Mouse (Mus musculus) kidney, postnatal 0 days (tissue): ENCODE data around the gene Rap2b. TPM values are rescaled to one million over a fixed set of nuclear protein-coding genes. Genes with fewer than 3 reads are reported as not detected.
A peak's percentile ranks its signal among the peaks of the same experiment; 100 is the strongest.

ENCODE experiments used
- ATAC-seq: fragments of 200-750 bp; cut with Nextera tagmentation; replicated peaks from 2 replicates; pipeline ENCODE4 v1.8.0; 2017; ENCODE audit warnings: low read depth, moderate number of reproducible peaks, moderate TSS enrichment, moderate library complexity; ENCODE audit not compliant: low FRiP score
- DNase-seq: peaks from one replicate; pipeline ENCODE4 v3.0.0-alpha.2; 2016; ENCODE audit warnings: low spot score
- H3K27ac ChIP-seq: fragments of 300-500 bp; sonication (generic); 2 replicates; pipeline ENCODE4 v1.5.1; 2014; ENCODE audit warnings: mild to moderate bottlenecking
- H3K27me3 ChIP-seq: fragments of 300-500 bp; sonication (generic); 2 replicates; pipeline ENCODE4 v1.6.1; 2014; ENCODE audit warnings: low read length, mixed read lengths; ENCODE audit not compliant: insufficient read depth
- H3K36me3 ChIP-seq: fragments of 300-500 bp; sonication (generic); 2 replicates; pipeline ENCODE4 v1.6.1; 2014; ENCODE audit warnings: low read length, mixed read lengths; ENCODE audit not compliant: insufficient read depth
- H3K4me1 ChIP-seq: fragments of 300-500 bp; sonication (generic); replicated peaks from 2 replicates; pipeline ENCODE4 v1.6.1; 2014; ENCODE audit warnings: antibody characterized with exemption, low read length, mixed read lengths; ENCODE audit not compliant: insufficient read depth
- H3K4me2 ChIP-seq: fragments of 300-500 bp; sonication (generic); 2 replicates; pipeline ENCODE4 v1.6.1; 2014; ENCODE audit warnings: mild to moderate bottlenecking, low read length, moderate library complexity, mixed read lengths
- H3K4me3 ChIP-seq: fragments of 300-500 bp; sonication (generic); replicated peaks from 2 replicates; pipeline ENCODE4 v1.5.1; 2014; ENCODE audit warnings: low read depth, low read length
- H3K9ac ChIP-seq: fragments of 300-500 bp; sonication (generic); 2 replicates; pipeline ENCODE4 v1.6.1; 2014; ENCODE audit warnings: low read depth, low read length
- H3K9me3 ChIP-seq: fragments of 300-500 bp; sonication (generic); replicated peaks from 2 replicates; pipeline ENCODE4 v1.6.1; 2016; ENCODE audit warnings: low read length, inconsistent platforms, mixed read lengths
- CTCF ChIP-seq: IDR thresholded peaks from 2 replicates; pipeline ENCODE4 v1.5.1; 2016; ENCODE audit warnings: antibody characterized with exemption, low read depth, mild to moderate bottlenecking, moderate library complexity
- WGBS: fragments of 180-500 bp; shearing (Covaris S2); extraction: QIAGEN DNeasy Blood & Tissue Kit; methylation state at CpG from one replicate; pipeline ENCODE4 v1.1.7; 2014; 5-methylcytosine and 5-hydroxymethylcytosine counted together
- polyA plus RNA-seq: library from polyadenylated mRNA; unstranded; fragments of >200 nt; fragmentation: Nextera tagmentation; extraction: Ambion mirVana; gene quantifications from 2 replicates; pipeline ENCODE4 v1.2.1, GENCODE M21; 2015

Rap2b gene
- polyA plus RNA-seq, 1 experiment from 2014 or later: 8.6 TPM

- Histone ChIP-seq H3K9ac (peak overlapping the region; percentile 54), H3K27ac (peak overlapping the region; percentile 63), H3K27me3 (no peaks in the 10 kb centered on the region), H3K4me2 (peak overlapping the region; percentile 74), H3K36me3 (no peaks in the 10 kb centered on the region), H3K9me3 (no peaks in the 10 kb centered on the region), H3K4me1 (no peaks in the 10 kb centered on the region), H3K4me3 (peak overlapping the region; percentile 34)
- WGBS: 5% methylated on average over 9 of the region's 9 CpGs
- no peak for ATAC-seq
- TF ChIP-seq CTCF: no peak
- no peak for DNase-seq
These were observed 1.4 kb downstream of the Rap2b start for GRCm38 (mm10) chr3:61362821-61363160.

- WGBS: under 1% methylated on average over 30 of the region's 30 CpGs
- DNase-seq: peak; percentile 99
These were observed 1.9 kb downstream of the Rap2b start for GRCm38 (mm10) chr3:61363161-61363988.

GRCm38 (mm10) chr3:61363989-61364660 is 2.7 kb downstream of the Rap2b start:
- no peaks in the 10 kb centered on the region for H3K36me3 ChIP-seq
- peak overlapping the region; percentile 78 for H3K9ac ChIP-seq
- ATAC-seq: peak; percentile 92
- no peaks in the 10 kb centered on the region for H3K9me3 ChIP-seq
- peak overlapping the region; percentile 74 for H3K4me2 ChIP-seq
- H3K4me1 ChIP-seq: no peaks in the 10 kb centered on the region
- DNase-seq: peak; percentile 96
- peak overlapping the region; percentile 94 for H3K27ac ChIP-seq
- peak; percentile 27; the same call in 1 of the 2 replicates for TF ChIP-seq CTCF
- H3K27me3 ChIP-seq: no peaks in the 10 kb centered on the region
- under 1% methylated on average over 48 of the region's 51 CpGs for whole genome bisulfite sequencing
- H3K4me3 ChIP-seq: peak overlapping the region; percentile 88

More at GRCm38 (mm10) chr3:61363161-61363988, 1.9 kb downstream of the Rap2b start:
- no peaks in the 10 kb centered on the region for H3K27me3 ChIP-seq
- no peaks in the 10 kb centered on the region for H3K36me3 ChIP-seq
- peak overlapping the region; percentile 74 for H3K4me2 ChIP-seq
- ATAC-seq: peak; percentile 96
- no peak for TF ChIP-seq CTCF
- peak overlapping the region; percentile 94 for H3K27ac ChIP-seq
- H3K9me3 ChIP-seq: no peaks in the 10 kb centered on the region
- peak overlapping the region; percentile 78 for H3K9ac ChIP-seq
- no peaks in the 10 kb centered on the region for H3K4me1 ChIP-seq
- peak overlapping the region; percentile 88 for H3K4me3 ChIP-seq

GRCm38 (mm10) chr3:61364661-61364977 is 3.2 kb downstream of the Rap2b start:
- no peak for TF ChIP-seq CTCF
- no peak; the same call in 1 of the 2 replicates for ATAC-seq
- H3K9me3 ChIP-seq: no peaks in the 10 kb centered on the region
- peak overlapping the region; percentile 74 for H3K4me2 ChIP-seq
- H3K27me3 ChIP-seq: no peaks in the 10 kb centered on the region
- no peaks in the 10 kb centered on the region for H3K4me1 ChIP-seq
- no peaks in the 10 kb centered on the region for H3K36me3 ChIP-seq
- H3K27ac ChIP-seq: peak overlapping the region; percentile 94
- no peak for DNase-seq
- peak overlapping the region; percentile 88 for H3K4me3 ChIP-seq
- H3K9ac ChIP-seq: peak overlapping the region; percentile 78
- WGBS: 0% methylated on average over 25 of the region's 33 CpGs

- DNase-seq (peak; percentile 58), ATAC-seq (0 out of 2 replicates have a peak, but pooled peaks have one; percentile 0)
- Histone ChIP-seq H3K4me3 (peak overlapping the region; percentile 88), H3K27ac (peak overlapping the region; percentile 94), H3K9me3 (no peaks in the 10 kb centered on the region), H3K36me3 (no peaks in the 10 kb centered on the region), H3K9ac (peak overlapping the region; percentile 78), H3K4me2 (peak overlapping the region; percentile 74), H3K4me1 (no peaks in the 10 kb centered on the region), H3K27me3 (no peaks in the 10 kb centered on the region)
- no peak for TF ChIP-seq CTCF
- WGBS: 2% methylated on average over 68 of the region's 68 CpGs
These were observed 3.7 kb downstream of the Rap2b start for GRCm38 (mm10) chr3:61364978-61365778.
